Mouse (Mus musculus) B cell, adult (primary cell): ENCODE results near the gene Clca4a. TPM values are rescaled to one million over a fixed set of nuclear protein-coding genes. Genes with fewer than 3 reads are reported as not detected.

ENCODE experiments used
- total RNA-seq: library from RNA; stranded (reverse); gene quantifications from 4 replicates; pipeline ENCODE4 v1.2.4, GENCODE M21; 2023; ENCODE audit not compliant: inconsistent age

Clca4a gene
- not detected in 4 replicates for total RNA-seq

DNA sequence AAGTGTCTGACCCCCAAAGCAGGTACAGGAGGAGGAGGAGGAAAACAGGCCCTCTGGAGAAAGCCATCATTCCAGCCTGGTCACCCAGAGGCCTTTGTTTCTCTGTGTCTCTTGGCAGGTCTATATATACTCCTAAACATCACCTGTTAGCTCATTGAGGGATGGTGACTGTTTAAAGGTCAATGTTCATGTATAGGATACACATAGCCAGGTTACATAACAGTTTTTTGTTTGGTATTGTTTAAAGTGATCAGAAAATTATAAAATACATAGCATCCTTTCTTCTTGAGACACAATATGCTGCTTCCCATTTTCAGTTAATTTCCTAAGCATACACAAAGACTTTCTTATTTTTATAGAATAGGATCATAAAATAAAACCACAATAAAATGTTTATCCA, at the start of gene Clca4a:
TSS of gene Clca4a (minus strand) at position 101 of the 400 bp plus-strand sequence.

DNA sequence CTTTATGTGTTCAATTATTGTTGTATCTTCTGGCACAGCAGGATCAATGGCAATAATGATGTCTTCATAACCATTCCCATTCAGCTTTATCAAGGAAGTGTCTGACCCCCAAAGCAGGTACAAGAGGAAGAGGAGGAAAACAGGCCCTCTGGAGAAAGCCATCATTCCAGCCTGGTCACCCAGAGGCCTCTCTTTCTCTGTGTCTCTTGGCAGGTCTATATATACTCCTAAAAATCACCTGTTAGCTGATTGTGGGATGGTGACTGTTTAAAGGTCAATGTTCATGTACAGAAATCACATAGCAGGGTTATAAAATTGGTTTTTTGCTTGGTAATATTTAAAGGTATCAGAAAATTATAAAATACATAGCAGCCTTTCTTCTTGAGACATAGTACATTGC, 42.5 kb downstream of the Clca4a start, which contains the start of gene Clca4b:
TSS of gene Clca4b (minus strand) at position 195 of the 400 bp plus-strand sequence.

Other genes starting within 250 kb of the Clca4a start
- 0.12 TPM in 1 of 4 replicates, not detected in the others for gene Clca3a1, start 214.1 kb downstream of the Clca4a start, total RNA-seq
- gene Clca3a2, start 155.6 kb downstream of the Clca4a start, total RNA-seq, result not detected in 4 replicates
- gene Clca3b, start 125.7 kb downstream of the Clca4a start, total RNA-seq, result not detected in 4 replicates
- gene Clca4b, start 42.5 kb downstream of the Clca4a start, total RNA-seq, result not detected in 4 replicates
- not detected in 4 replicates for gene Clca1, start 57.7 kb upstream of the Clca4a start, total RNA-seq
- not detected in 4 replicates for gene Clca2, start 124.4 kb upstream of the Clca4a start, total RNA-seq
- gene Odf2l, start 143.5 kb upstream of the Clca4a start, total RNA-seq, result 20.8 to 24.8 TPM (median 24.0 TPM) in 4 replicates